Mouse (Mus musculus) urinary bladder, postnatal 36 days (tissue): ENCODE data around the gene Rab31.
"Not testable (repeated sequence)": the region's sequence is repeated elsewhere in the genome, so short reads cannot be mapped to it uniquely, and the experiment has no call there.

ENCODE experiments used
- DNase-seq, 2 experiments: peaks; one replicate each; pipeline ENCODE4 v3.0.0; 2022; ENCODE audit warnings: low spot score in 2 of 2, mixed read lengths in 1 of 2

The Rab31 gene

DNA sequence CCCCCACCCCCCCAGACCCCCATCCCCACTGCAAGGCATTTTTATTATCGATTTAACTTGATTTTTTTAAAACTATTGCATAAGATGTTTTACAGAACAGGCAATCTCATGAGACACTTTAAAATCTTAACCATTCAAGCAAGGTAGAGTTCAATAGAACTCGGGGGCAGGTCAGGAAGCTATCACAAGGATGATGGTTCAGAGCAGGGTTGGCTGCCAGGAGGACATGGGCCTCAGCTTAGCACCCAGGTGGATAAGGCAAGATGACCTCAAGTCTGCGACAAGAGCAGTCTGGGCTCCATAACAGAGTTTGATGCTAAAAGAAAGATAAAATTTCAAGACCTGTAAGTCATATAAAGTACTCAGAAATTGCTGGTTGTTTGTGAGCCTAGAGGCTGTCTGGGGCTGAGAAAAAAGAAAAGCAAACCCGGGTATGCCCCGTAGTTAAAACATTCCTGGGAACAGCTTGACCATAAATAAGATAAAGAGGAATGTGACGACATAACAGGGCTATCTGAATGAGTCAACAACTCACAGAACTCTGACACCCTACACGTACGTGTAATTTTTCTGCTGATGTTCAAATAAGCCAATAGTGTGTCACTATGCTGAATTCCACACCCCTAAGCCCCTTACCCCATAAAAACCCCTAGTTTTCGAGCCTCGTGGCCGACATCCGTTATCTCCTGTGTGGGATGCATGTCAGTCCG is 143.6 kb downstream of the Rab31 start:
- not testable (repeated sequence) for DNase-seq

DNA sequence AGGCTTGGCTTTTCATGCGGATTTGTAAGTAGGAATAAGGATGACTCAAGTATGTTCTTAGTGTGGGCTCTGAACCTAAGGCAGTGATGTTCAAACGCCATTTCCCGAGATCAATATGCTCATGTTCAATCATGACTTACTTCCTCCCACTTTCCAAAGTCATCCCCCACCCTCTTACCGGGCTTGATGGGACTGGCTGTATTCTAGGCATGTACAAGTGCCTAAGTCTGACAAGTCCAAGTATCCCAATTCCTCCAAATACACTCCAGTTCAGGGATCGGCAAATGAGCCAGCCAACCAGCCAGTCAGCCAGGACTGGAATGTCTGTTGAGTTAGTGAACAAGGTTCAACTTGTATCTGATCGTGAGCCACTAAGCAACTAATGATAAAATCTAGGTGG is 146.3 kb downstream of the Rab31 start:
- no peak for DNase-seq

DNA sequence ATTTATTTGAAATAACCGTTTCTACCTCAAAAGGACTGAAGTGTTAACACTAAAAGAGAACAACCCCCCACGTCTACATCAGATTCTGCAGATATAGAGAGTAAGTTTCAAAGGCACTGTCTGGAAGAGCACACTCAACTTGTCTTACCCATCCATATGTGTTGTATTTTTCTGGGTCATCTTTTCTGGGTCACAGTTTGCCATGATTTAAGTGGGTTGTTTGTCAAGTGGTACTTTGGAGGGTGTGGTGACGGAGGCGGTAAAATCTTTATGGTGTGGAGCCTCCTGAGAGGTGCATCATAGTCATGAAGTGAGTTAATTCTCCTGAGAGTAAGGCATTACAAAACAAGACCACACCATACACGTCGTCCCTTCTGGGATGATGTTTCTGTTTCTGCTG is 147.0 kb downstream of the Rab31 start:
- no peak for DNase-seq

DNA sequence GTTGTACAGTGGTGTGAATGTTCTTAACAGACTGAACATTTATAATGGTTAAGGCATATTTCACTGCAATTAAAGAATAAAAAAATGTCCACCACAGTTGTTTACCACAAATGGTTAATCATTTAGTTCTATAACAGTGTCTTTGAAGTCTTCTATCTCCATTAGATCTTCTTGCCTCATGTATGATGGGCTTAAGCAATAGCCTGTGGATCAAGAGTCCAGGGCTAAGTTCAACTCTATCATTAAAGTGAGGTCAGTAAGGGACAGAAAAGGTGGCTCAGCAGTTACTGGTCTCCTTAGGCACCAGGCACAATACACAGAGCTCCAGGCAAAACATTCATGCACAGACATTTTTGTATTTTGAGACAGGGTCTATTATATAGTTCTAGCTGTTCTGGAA is 149.4 kb downstream of the Rab31 start:
- no peak for DNase-seq

DNA sequence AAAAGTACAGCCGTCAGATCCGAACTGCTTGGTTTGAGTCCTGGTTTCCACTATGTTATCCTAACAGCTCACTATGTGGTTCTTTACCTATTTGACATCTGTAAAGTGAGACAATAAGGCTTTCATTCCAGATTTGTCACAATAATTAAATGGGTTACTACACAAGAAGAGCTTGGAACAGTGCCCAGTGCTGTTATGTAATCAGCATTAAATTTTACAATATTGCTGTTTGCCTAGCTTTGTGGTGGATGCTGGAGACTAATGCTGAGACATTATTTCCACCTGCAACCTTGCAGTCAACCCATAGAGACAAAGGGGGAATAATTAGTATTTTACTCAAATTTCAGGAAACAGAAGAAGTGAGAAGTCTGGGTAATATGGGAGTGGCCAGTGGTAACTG is 154.1 kb downstream of the Rab31 start:
- DNase-seq: no peak

DNA sequence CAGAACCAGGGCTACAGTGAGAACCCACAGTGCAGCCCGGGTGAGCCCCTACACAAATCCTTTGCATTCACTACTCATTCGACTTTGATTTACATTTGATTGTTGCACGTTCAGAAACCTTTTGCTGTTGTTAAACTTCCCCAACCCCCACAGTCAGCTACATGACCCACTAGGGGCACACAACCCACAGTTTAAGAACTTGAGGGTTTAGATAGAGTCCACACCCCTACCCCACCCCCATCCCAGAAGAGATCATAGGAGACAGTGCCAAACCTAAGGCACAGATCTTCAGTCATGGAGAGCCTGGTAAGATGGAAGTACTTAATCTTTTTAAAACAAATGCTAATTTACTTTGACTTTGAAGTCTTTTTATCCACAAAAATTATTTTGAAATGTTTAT is 156.9 kb downstream of the Rab31 start:
- DNase-seq: no peak

DNA sequence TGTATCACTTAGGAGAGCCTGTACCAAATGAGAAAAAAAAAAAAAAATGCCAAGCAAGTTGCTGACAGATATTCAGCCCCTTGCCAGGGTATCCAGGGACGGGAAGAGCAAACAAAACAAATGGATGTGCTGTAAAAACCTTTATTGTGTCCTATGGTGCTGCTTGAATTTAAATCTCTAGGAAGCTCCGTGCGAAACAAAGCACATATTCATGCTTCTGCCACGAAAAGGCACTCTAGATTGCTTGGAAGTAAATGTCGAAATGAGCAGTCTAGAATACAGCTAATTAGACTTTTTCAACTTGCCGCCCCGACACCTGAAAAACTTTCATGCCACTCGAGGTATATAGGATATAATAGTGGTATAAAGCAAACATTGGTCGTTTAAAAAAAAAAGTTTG is 158.1 kb downstream of the Rab31 start:
- no peak for DNase-seq

DNA sequence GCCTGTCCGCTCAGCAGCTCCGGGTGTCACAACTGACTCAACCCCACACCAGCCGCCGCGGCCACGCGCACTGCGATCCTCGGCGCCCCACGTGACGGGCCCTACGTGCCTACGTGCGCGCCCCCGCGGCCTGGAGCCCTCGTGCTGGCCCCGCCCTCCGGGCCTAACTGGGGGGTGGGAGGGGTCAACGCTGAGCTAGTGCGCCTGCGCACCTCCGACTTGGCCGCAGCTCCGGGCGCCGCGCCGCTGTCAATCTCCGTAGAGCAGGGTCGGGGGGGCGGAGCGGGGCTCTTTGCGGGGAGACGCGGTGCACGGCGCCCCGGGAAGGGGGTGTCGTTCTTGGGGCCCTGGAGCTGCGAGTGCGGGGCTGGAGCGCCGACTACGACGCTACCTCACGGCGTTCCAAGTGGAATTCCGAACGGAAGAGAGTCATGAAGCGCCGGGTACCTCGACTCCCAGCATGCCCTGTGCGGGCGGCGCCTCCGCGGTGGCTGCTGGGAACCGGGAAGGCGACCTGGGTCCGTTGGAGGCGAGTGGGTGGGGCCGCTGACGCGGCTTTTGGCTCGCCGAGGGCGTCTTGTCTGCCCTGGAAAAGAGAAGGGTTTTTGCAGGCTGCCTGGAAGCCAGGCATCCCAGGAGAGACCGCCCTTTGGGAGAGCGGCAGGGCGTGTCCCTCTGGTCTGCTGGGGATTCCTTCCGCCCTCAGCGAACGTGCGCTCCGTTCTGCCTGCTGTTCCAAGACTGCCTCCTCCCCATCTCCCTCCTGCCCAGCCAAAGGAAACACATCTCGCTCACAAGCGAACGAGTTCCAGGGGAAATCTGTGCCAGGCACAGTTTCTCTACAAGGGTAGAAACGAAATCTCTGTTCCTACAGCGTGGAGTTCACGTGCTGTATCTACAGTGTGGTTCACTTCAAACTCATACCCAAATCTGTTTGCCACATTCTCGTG is 158.8 kb downstream of the Rab31 start, which contains the start of gene Vapa:
Gene Vapa, minus strand, starts transcription at position 93 of the 950 bp plus-strand sequence.
- peak; percentile 97 for DNase-seq

DNA sequence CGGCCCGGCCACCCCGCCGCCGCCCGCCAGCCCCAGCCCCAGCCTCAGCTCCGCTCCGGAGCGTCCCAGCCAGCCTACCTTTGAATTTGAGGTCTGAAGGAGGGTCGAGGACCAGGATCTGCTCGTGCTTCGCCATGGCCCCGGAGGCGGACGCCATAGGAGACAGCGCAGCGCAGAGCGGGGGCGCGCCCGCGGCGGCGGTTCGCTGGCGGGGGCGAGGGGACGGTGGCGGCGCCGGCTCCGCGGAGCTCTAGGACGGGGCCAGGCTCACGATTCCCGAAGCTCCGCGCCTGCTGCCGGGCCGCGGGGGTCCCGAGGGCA is 159.4 kb downstream of the Rab31 start:
- no peak for DNase-seq

DNA sequence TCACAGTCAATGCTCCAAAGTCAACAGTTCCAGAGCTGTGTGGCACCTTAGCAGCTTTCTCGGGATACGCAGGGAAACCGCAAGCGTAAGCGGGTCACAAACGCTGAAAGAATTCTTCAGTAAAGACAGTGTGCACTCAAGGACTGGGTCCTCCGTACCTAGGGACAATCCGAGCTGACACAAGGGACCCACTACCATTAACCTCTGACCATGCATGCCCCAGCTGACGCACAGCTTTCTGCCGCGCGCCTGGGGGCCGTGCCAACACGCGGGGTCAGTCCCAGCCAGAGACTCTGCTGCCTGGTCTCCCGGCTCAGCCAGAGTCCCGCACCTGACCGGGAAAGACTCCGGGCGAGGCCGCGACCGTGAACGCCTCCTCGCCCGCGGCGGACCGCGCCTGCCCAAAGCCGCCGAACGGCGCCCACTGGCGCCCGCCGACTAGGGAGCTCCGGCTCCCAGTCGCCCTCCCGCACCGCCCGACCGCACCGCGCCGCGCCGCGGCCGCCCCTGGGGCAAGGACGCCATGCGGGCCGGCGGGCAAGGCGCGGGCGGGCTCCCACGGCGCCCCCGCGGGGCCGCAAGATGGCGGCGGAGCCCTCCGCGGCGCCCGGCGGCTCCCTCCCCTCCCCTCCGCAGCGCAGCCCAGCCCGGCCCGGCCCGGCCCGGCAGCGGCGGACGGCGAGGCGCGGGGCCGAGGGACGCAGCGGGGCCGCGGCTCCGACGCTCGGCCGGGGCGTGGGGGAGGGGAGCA is 160.0 kb downstream of the Rab31 start:
- peak in 1 of 2 experiments; percentile 23 for DNase-seq

DNA sequence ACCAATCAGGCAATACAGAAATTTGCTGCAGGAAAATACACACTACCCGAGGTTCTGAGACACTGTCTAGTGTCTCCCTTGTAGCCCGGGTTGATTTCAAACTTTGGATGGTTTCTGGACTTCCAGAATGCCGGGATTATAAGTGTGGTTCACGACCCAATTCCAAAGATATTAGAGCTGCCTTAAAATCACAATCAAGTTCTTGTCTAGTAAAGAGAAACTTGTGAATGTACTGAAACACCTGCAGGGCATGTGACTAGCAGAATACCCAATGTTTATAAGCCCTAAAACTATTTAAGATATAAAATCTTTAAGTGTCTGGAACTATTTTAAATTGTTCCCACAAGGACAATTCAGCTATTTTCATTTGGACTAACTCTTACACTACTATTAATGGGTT is 160.8 kb downstream of the Rab31 start:
- no peak for DNase-seq

DNA sequence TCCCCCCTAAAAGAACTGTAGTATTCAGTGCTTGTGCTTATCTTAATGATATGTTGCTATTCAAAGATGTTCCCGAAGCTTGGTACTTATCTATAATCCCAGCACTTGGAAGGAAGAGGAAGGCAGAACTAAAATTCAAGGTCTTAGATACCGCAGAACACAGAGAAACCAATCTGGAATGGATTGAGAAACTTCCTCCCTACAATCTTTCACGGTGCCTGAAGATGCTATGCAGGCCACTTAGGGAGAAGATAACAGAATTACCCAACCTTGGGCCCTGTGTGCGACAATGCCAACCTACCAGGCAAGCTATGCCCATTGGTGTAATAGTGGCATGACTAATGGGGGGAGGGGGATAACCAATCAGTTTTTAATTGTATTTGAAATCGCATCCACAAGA is 163.8 kb downstream of the Rab31 start:
- no peak for DNase-seq

DNA sequence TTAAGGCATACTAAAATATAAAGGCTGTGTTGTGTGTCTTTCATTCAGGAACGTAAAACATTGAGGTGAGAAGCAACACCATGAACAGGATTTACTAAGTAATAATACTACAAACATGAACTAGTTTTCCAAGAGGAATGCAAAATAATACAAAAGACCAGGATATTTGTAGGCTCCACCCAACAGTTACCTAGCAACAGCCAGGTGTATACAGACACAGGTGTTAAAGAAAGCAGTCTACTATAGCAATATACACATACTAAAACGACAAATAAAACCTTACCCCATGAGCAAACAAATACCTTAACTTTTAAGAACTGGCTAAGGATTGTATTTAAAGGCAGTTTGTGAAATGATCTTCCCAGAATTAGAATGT is 164.3 kb downstream of the Rab31 start:
- no peak for DNase-seq

DNA sequence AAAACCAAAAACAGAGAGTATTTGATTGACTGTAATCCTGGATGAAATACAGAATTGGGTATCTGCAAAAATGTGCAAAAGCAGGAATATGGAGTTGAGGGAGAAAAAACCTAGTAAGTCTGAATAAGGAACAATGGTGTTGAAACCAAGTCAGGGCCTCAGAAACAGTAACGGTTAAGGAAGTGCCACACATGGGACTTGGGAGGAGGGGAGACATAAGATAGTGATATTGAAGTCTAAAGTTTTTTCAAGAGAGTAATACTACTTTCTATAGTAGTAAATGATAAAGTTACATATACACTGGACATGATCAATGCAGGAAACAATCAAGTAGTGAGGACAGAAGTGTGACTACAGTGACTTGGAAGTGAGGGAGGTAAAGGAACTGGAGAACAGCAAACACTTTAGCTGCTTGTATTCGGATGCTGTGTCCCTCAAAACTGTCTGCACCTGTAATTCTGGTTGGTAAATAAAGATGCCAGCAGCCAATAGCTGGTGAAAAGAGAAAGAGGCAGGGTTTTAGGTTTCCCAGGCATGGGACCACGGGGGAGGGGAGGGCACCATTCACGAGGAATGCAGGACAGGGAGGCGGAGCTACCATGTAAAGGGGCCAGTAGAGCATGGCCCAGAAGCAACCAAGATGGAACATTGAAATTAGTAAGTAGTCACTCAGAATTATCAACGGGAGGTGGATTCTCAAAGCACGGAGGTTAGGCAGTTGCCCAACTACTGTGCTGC is 164.8 kb downstream of the Rab31 start:
- no peak for DNase-seq

DNA sequence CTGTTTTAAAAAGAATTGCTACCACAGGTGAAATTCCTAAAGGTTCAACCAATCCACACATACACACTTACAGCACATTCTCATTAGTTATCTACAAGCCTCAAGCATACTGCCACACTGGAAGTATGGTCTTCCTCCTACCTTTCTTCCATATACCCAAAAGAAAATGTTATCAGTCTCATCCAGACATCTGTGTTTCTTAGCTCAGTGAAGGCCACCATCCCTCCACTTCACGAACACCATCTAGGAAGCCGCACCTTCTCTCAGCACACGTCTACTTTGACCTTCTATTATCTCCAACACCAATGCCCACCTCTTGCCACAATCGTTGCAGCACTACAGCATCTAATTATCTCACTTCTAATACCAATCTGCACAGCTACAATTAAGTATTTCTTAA is 166.5 kb downstream of the Rab31 start:
- no peak for DNase-seq

DNA sequence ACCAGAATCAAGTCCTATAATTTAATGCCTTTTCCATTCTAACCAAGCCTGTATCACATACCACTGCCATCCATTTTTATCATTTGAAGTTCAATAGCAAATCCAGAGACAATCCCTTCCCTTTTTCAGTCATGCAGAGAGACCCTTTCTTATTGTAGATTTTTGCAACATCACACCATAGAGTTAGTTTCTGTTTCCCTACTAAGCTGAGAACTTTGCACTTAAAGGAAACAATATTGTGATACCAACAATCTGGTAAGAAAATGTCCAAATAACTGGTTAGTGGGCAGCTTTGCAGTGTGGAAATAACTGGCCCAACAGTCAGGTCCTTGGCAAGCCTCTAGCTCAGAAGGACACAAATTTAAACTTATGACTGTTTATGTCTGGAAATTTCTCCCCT is 167.7 kb downstream of the Rab31 start:
- no peak for DNase-seq

DNA sequence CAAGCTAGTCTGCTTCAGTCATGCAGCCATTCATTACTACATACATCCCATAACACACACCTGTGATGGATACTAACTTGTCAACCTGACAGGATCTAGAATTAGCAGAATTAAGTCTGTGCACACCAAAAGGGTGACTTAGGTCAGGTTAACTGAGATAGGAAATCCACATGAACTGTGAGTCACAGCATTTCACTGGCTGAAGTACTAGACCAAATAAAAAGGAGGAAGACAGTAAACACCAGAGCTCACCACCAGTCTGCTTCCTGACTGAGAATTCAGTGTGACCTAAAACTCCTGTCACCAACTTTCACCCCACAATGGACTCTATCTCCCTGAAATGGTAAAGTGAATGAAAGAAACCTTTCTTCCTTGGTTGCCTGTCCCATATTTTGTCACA is 168.2 kb downstream of the Rab31 start:
- no peak for DNase-seq
